26 mouse cellular contexts compared by ENCODE assay signal in genomic region chr6:22443170-22443569, GRCm38 (mm10).
DNase-seq lines count a peak whose midpoint lies in the region; ATAC-seq lines count a peak whose summit lies in the region.
"Had no signal": no experiment of that assay in that cellular context is flagged by ENCODE, and none has a peak within 500 bp of the region (broad histone marks: within the 10 kb centered on the region; RNA-seq: fewer than 3 reads in every experiment).

No protein-coding gene starts in this region.

- no peak overlapping the region for H3K4me3 ChIP-seq in forebrain, embryonic 15.5 days
- no peak overlapping the region for H3K4me3 ChIP-seq in forebrain, embryonic 12.5 days (replicated peaks)
- no peak overlapping the region for H3K4me3 ChIP-seq in lung, embryonic 16.5 days (ENCODE audit: low read length)
- no peak overlapping the region for H3K4me3 ChIP-seq in stomach, embryonic 16.5 days (replicated peaks; ENCODE audit: low read length)
- H3K4me3 ChIP-seq: heart, embryonic 15.5 days; kidney, embryonic 15.5 days; limb, embryonic 13.5 days; liver, embryonic 12.5 days; midbrain, embryonic 12.5 days had no signal

- WGBS in forebrain, embryonic 15.5 days = 58% methylated on average over 3 of the region's 3 CpGs
- WGBS in forebrain, embryonic 12.5 days = 64% methylated on average over 3 of the region's 3 CpGs
- 48% methylated on average over 3 of the region's 3 CpGs for WGBS in lung, embryonic 16.5 days
- WGBS in stomach, embryonic 16.5 days = 45% methylated on average over 3 of the region's 3 CpGs

- intact Hi-C loops in gastrocnemius, postnatal 36 days (cut with DNase I) = no loop called here

- peaks cover 6% of the 10 kb centered on the region; the same call in 1 of the 2 replicates for H3K4me1 ChIP-seq in forebrain, embryonic 15.5 days
- no peaks in the 10 kb centered on the region for H3K4me1 ChIP-seq in forebrain, embryonic 12.5 days
- peaks cover 2% of the 10 kb centered on the region for H3K4me1 ChIP-seq in lung, embryonic 16.5 days (replicated peaks; ENCODE audit: control insufficient read depth, insufficient read depth, low read length)
- 0 out of 2 replicates have a peak, but pooled peaks cover 3% of the 10 kb centered on the region for H3K4me1 ChIP-seq in stomach, embryonic 16.5 days (ENCODE audit: control insufficient read depth, insufficient read depth, low read length)
- H3K4me1 ChIP-seq: heart, embryonic 15.5 days; liver, embryonic 12.5 days; midbrain, embryonic 12.5 days had no signal

- H3K9ac ChIP-seq in forebrain, embryonic 15.5 days (replicated peaks) = no peak overlapping the region
- no peak overlapping the region for H3K9ac ChIP-seq in forebrain, embryonic 12.5 days
- H3K9ac ChIP-seq in lung, embryonic 16.5 days (ENCODE audit: low read length) = no peak overlapping the region
- no peak overlapping the region for H3K9ac ChIP-seq in stomach, embryonic 16.5 days (ENCODE audit: low read length)
- H3K9ac ChIP-seq: heart, embryonic 15.5 days; kidney, embryonic 15.5 days; limb, embryonic 13.5 days; liver, embryonic 12.5 days; midbrain, embryonic 12.5 days had no signal

- no peak overlapping the region for H3K4me2 ChIP-seq in forebrain, embryonic 15.5 days (replicated peaks)
- no peak overlapping the region for H3K4me2 ChIP-seq in forebrain, embryonic 12.5 days
- H3K4me2 ChIP-seq in lung, embryonic 16.5 days (ENCODE audit: low read depth, low read length) = no peak overlapping the region
- H3K4me2 ChIP-seq in stomach, embryonic 16.5 days (ENCODE audit: low read depth, low read length) = no peak overlapping the region
- H3K4me2 ChIP-seq: heart, embryonic 15.5 days; kidney, embryonic 15.5 days; limb, embryonic 13.5 days; liver, embryonic 12.5 days; midbrain, embryonic 12.5 days had no signal

- no peak overlapping the region; the same call in 1 of the 2 replicates for H3K27ac ChIP-seq in forebrain, embryonic 15.5 days (replicated peaks)
- no peak overlapping the region for H3K27ac ChIP-seq in forebrain, embryonic 12.5 days
- H3K27ac ChIP-seq in lung, embryonic 16.5 days (ENCODE audit: low read length) = peak overlapping the region; percentile 43
- H3K27ac ChIP-seq in stomach, embryonic 16.5 days (ENCODE audit: low read length) = peak overlapping the region; percentile 68; the same call in 1 of the 2 replicates
- H3K27ac ChIP-seq: heart, embryonic 15.5 days; kidney, embryonic 15.5 days; limb, embryonic 13.5 days; liver, embryonic 12.5 days; midbrain, embryonic 12.5 days had no signal

- no peaks in the 10 kb centered on the region for H3K36me3 ChIP-seq in forebrain, embryonic 15.5 days
- no peaks in the 10 kb centered on the region for H3K36me3 ChIP-seq in forebrain, embryonic 12.5 days (replicated peaks)
- no peaks in the 10 kb centered on the region for H3K36me3 ChIP-seq in lung, embryonic 16.5 days (ENCODE audit: control insufficient read depth, insufficient read depth, low read length)
- H3K36me3 ChIP-seq in stomach, embryonic 16.5 days (ENCODE audit: control insufficient read depth, insufficient read depth, low read length) = no peaks in the 10 kb centered on the region
- H3K36me3 ChIP-seq: G1E; heart, embryonic 15.5 days; kidney, embryonic 15.5 days; limb, embryonic 13.5 days; liver, embryonic 12.5 days; midbrain, embryonic 12.5 days had no signal

- no peak for DNase-seq in lung, postnatal 36 days
- DNase-seq in brain, embryonic 18.5 days (ENCODE audit: low read depth, low spot score) = peak; percentile 4
- no peak for DNase-seq in retina, embryonic 14.5 days (ENCODE audit: low spot score)
- DNase-seq in gastrocnemius, postnatal 36 days = no peak
- DNase-seq: cerebellum, adult 2 months; cerebellum, postnatal 36 days; gastrocnemius, postnatal 25 days; heart, postnatal 36 days; kidney, adult 11 months; kidney, postnatal 36 days; right cerebral cortex, postnatal 25 days; spleen, adult 18-20 months; thymus, postnatal 25 days had no signal

- no peaks in the 10 kb centered on the region for H3K9me3 ChIP-seq in forebrain, embryonic 15.5 days
- no peaks in the 10 kb centered on the region for H3K9me3 ChIP-seq in forebrain, embryonic 12.5 days
- no peaks in the 10 kb centered on the region for H3K9me3 ChIP-seq in lung, embryonic 16.5 days (ENCODE audit: control insufficient read depth, low read length)
- H3K9me3 ChIP-seq in stomach, embryonic 16.5 days (replicated peaks; ENCODE audit: control insufficient read depth, low read length) = no peaks in the 10 kb centered on the region
- H3K9me3 ChIP-seq: G1E; heart, embryonic 15.5 days; kidney, embryonic 15.5 days; limb, embryonic 13.5 days; liver, embryonic 12.5 days; midbrain, embryonic 12.5 days had no signal

- no peaks in the 10 kb centered on the region for H3K27me3 ChIP-seq in forebrain, embryonic 15.5 days
- H3K27me3 ChIP-seq in forebrain, embryonic 12.5 days = no peaks in the 10 kb centered on the region
- no peaks in the 10 kb centered on the region for H3K27me3 ChIP-seq in lung, embryonic 16.5 days (ENCODE audit: control insufficient read depth, insufficient read depth, low read depth, low read length)
- no peaks in the 10 kb centered on the region for H3K27me3 ChIP-seq in stomach, embryonic 16.5 days (ENCODE audit: control insufficient read depth, insufficient read depth, low read length)
- H3K27me3 ChIP-seq: heart, embryonic 15.5 days; kidney, embryonic 15.5 days; limb, embryonic 13.5 days; liver, embryonic 12.5 days; midbrain, embryonic 12.5 days; Patski had no signal

- peak; percentile 58 for ATAC-seq in forebrain, embryonic 15.5 days (replicated peaks)
- ATAC-seq in forebrain, embryonic 12.5 days (ENCODE audit: low FRiP score) = no peak
- ATAC-seq in lung, embryonic 16.5 days (ENCODE audit: low read depth) = no peak
- no peak for ATAC-seq in stomach, embryonic 16.5 days (ENCODE audit: insufficient read depth, low FRiP score)
- ATAC-seq: CD4-positive, CD25-positive, alpha-beta regulatory T cell, adult 4 months; hindbrain, embryonic 16.5 days; liver, embryonic 12.5 days; Patski had no signal

Comparison
In these comparisons a context has a peak if more than half of its experiments do, and no peak if none do; other contexts are left out.
1. H3K27ac ChIP-seq: peak in lung, embryonic 16.5 days (single experiment) and stomach, embryonic 16.5 days (single experiment); none in forebrain, embryonic 15.5 days (single experiment) and forebrain, embryonic 12.5 days (single experiment).